Mouse (Mus musculus) layer of hippocampus, postnatal 36 days (tissue): Measurements from ENCODE around the gene Gm17535. TPM values are rescaled to one million over a fixed set of nuclear protein-coding genes. Genes with fewer than 3 reads are reported as not detected.
A peak's percentile ranks its signal among the peaks of the same experiment; 100 is the strongest.
"Not testable (repeated sequence)": the region's sequence is repeated elsewhere in the genome, so short reads cannot be mapped to it uniquely, and the experiment has no call there.

ENCODE experiments used
- DNase-seq, 2 experiments: peaks; one replicate each; pipeline ENCODE4 v3.0.0; 2022
- microRNA-seq, 2 experiments: library from miRNA; unstranded; fragments of <30 nt; microRNA quantifications; one replicate each; pipeline ENCODE4 v1.2.0; 2021
- total RNA-seq, 2 experiments: library from RNA; stranded (reverse); gene quantifications; 2 replicates each; pipeline ENCODE4 v1.2.3; 2021

Gm17535 gene
- total RNA-seq, 2 experiments from 2014 or later: not detected

- DNase-seq: peak; percentile 5 to 21
These were observed 9.4 kb upstream of the Gm17535 start, which contains the start of gene Gm10717 for GRCm38 (mm10) chr9:3024912-3025467. Gm10717 (plus strand) TSS chr9:3025417.

- DNase-seq: peak; percentile 44 to 51
These were observed 8.7 kb upstream of the Gm17535 start for GRCm38 (mm10) chr9:3025653-3026052.

- not testable (repeated sequence) for DNase-seq
These were observed 8.3 kb upstream of the Gm17535 start for GRCm38 (mm10) chr9:3026136-3026535.

- not testable (repeated sequence) for DNase-seq
These were observed 7.7 kb upstream of the Gm17535 start for GRCm38 (mm10) chr9:3026741-3027140.

- not testable (repeated sequence) for DNase-seq
These were observed 7.2 kb upstream of the Gm17535 start for GRCm38 (mm10) chr9:3027200-3027599.

GRCm38 (mm10) chr9:3029276-3030000 lies 5.0 kb upstream of the Gm17535 start:
- DNase-seq: peak; percentile 16 to 24

- not testable (repeated sequence) for DNase-seq
These were observed 3.6 kb upstream of the Gm17535 start for GRCm38 (mm10) chr9:3030677-3031318.

GRCm38 (mm10) chr9:3036577-3036976 lies 2.2 kb downstream of the Gm17535 start, which contains the start of gene Gm10715:
Gm10715 (plus strand) TSS chr9:3036877.
- DNase-seq: not testable (repeated sequence)

GRCm38 (mm10) chr9:3038161-3038560 lies 3.8 kb downstream of the Gm17535 start:
- not testable (repeated sequence) for DNase-seq

Small RNA genes within 50 kb of the gene (microRNA-seq; reads per million reads assigned to microRNA genes)
- 0 reads per million in 2 experiments for gene Mir101c

Other genes starting within 250 kb of the Gm17535 start
- not detected for gene Gm10722, start 33.7 kb upstream of the Gm17535 start, total RNA-seq
- gene Gm11168, start 31.3 kb upstream of the Gm17535 start, total RNA-seq: not detected
- not detected for gene Gm10721, start 21.5 kb upstream of the Gm17535 start, total RNA-seq
- not detected for gene Gm10720, start 18.9 kb upstream of the Gm17535 start, total RNA-seq
- gene Gm10719, start 17.2 kb upstream of the Gm17535 start, total RNA-seq: under 1 TPM in 1 of 2 experiments, not detected in 1; 0.78 TPM
- under 1 TPM in 1 of 2 experiments, not detected in 1; 0.92 TPM for gene Gm10718, start 11.1 kb upstream of the Gm17535 start, total RNA-seq
- not detected for gene Gm10717, start 9.2 kb upstream of the Gm17535 start, total RNA-seq
- not detected for gene Gm10715, start 2.3 kb downstream of the Gm17535 start, total RNA-seq